Mouse (Mus musculus) 3T3-L1 (cell line): Measurements from ENCODE around the gene Haao.

ENCODE experiments used
- DNase-seq: peaks from one replicate; pipeline ENCODE4 v3.0.0-alpha.2; 2015; ENCODE audit warnings: low read depth, low spot score

The Haao gene

GRCm38 (mm10) chr17:83837659-83838190 lies 10.0 kb downstream of the Haao start:
- no peak for DNase-seq

DNA sequence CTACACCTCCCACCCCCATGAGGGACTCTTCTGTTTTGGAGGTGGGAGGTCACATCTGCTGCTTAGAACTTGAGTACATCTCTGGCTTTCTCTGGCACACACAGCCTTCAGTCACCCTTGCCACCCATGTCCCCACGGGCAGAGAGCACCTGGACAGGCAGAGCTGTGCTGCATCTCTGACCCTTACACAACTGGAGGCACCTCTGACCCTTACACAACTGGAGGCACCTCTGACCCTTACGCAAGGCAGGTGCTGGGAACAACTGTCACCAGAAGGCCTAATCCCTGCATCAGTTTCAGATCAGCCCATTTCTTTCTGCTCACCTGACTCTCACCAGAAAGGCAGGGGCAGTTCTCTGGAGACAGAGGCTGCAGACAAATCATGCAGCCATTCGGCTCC lies 11.7 kb downstream of the Haao start:
- no peak for DNase-seq

DNA sequence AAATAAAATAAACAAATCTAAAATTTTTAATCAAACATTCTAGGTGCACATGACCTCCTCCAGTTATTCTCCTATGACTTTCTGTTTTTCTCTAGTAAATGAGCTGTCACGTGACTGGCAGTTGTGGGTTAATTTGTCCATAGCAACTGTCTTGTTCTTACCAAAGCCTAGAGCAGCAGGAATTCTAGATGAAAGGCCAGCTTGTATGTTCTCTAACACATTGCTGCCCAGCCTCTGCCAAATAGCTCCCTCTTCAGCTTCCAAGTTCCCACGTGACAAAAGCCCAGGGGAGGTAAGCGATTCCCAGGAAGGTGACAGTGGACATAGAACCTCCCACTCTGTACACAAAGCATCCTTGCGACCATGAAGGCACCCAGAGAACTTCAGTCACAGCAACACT lies 13.6 kb downstream of the Haao start:
- no peak for DNase-seq

- DNase-seq, result peak; percentile 59
Measured at GRCm38 (mm10) chr17:83830616-83831292, 17.0 kb downstream of the Haao start.

GRCm38 (mm10) chr17:83829356-83829755 lies 18.4 kb downstream of the Haao start:
- no peak for DNase-seq

- peak; percentile 27 for DNase-seq
Measured at GRCm38 (mm10) chr17:83823835-83824234, 23.9 kb downstream of the Haao start.

DNA sequence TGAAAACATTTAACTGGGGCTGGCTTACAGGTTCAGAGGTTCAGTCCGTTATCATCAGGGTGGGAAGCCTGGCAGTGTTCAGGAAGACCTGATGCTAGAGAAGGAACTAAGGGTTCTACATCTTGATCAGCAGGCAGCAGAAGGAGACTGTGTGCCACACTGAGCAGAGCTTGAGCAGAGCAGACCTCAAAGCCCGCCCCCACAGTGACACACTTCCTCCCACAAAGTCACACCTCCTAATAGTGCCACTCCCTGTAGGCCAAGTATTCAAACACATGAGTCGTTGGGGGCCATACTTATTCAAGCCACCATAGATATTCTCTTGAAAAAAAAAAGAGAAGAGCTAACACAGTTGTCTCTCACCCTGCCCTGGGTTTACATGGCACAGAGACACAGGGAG lies 25.9 kb downstream of the Haao start:
- DNase-seq, result peak; percentile 40

- no peak for DNase-seq
Measured at GRCm38 (mm10) chr17:83820701-83821100, 27.1 kb downstream of the Haao start.

GRCm38 (mm10) chr17:83819503-83819902 lies 28.3 kb downstream of the Haao start:
- DNase-seq, result no peak

- DNase-seq, result no peak
Measured at GRCm38 (mm10) chr17:83816996-83817395, 30.8 kb downstream of the Haao start.

DNA sequence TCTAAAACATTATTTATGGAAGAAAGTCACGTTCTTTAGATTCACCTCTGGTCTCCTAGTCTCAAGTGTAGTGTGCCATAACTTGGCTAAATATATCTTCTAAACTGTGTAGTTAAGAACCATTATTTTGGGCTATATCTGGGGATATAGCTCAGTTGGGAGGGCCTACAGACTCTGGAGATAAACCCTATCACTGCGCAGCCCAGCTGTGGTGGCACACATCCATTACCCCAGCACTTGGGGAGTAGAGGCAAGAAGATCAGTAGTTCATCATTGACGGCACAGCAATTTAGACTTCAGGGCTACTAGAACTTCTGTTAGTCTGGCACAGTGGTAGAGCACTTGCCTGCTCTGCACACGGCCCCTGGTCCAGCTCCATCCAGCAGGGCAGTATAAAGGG lies 34.7 kb downstream of the Haao start:
- no peak for DNase-seq

DNA sequence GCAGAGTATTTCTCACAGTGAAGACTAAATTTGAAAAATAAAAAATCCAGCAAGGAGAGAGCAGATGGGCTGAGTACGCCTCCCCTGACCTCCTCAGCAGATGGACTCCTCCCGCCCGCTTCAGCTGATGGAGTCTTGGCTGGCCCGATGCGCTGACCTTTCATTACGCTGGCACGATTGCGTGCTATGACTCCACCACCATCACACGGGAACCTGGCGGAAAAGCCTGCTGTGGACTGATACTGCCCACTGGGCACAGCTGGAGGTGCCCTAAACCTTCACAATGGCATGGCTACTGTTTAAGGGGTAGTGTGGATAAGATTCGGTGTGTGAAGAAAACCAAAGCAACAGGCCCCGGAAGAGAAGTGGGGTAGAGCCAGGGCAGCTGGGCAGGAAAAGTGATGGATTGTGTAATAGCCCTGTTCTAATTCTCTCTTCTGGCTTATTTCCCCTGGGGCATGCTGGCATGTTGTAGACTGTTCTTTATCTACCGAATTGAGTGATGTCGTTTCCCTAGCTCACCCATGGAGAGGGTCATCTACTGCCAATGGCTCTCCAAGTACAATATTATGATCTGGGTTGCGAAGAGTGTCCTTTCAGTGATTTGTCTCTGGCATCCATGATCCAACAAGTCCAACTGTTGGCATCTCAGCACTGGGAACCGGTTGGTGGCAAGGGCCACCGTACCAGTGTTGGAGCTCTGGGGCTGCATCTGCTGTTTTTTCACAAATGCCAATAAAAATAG lies 35.4 kb downstream of the Haao start:
- DNase-seq, result peak; percentile 12

DNA sequence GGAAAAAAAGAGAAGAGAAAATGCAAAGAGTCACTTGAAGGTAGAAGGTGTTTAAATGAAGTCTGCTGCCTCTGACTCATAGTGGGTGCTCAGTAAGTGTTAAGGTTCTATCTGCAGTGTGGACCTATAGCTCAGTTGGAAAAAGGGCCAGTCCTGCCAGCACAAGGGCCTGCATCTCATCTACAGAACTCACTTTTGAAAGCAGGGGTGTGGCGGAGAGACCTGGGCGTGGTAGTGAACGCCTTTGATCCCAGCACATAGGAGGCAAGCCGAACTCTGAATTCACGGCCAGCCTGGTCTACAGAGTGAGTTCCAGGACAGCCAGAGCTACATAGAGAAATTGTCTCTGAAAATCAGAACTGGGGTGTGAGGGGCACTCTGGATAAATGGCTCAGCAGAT lies 37.5 kb downstream of the Haao start:
- no peak for DNase-seq

DNA sequence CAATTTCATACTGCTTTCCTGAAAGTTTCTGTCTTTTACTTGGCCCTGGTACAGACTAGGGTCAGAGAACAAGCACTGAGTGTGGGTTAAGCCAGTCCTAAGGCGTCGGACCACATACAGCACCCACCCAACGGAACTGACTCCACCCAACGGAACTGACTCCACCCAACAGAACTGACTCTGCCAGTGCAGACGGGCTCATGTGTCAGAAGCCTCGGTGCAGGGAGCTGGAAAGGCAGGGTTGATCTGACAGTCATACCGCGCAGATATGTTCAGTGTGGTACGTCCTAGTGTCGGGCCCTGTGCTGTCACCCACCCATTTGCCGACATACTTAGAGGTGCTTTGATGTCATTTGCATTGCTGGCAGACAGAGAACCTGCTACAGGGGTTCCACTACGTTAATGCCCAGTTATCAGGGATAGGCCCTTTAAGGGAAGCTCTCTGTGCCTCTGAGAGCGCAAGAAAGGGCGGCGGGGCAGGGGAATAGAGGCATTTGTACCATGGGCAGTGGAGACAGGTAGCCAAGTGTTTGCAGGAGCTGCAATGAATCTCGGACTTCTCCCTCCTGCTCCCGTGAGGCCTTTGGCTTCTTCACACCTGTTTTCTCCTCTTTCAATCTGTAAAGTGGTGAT lies 38.5 kb downstream of the Haao start:
- no peak for DNase-seq

DNA sequence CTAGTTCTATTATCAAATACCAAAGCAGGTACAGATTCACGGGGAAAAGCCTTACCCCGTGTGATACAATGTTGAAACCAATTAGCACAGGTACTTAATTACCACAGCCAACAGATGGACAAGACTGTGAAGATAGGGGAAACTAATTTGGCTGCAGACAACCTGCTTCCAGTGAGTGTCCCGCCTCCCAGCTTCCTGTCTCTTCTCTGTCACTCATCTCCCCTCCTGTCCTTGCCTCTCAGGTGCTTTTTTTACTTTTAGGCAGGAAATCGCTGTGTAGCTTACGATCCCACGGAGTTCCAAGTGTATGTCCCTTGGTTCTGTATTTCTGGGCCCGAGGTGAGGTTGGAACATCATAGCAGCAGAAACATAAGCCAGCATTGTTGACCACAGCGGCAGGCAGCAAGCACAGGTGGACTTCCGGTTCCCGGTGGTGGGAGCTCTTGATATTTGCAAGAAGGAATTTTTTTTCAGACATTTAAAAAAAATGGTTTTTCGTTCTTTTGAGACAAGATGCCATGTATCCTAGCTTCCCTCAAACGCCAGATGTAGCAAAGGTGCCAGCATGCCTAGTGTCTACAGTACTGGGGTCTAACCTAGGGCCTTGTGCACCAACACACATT lies 39.2 kb downstream of the Haao start:
- DNase-seq, result no peak

DNA sequence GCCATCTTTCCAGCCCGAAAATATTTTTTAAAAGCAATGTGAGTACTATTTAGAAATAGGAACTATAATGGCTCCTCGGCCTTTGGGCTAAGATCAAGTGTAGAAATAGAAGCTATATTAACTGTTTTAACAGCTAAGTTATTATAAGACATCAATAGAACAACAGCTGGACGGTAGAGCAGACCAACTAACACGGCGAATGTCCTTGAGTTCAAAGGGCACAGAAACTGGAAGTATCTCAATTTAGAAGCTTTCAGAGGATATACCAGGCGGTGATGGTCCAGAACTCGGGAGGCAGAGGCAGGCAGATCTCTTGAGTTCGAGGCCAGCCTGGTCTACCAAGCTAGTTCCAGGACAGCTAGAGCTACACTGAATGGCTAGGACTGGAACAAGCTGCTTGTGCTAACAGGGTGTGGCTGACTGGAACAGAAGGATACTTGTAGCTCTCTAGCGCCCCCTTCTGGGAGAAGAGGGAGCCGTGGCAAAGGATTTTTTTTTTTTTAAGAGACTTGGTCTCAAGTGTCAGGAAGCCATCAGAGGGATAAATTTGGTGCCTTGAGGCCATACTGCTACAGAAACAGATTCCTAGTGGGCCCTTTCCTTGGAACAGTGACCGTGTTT lies 39.9 kb downstream of the Haao start:
- DNase-seq, result peak; percentile 83

- no peak for DNase-seq
Measured at GRCm38 (mm10) chr17:83807345-83807744, 40.4 kb downstream of the Haao start.

DNA sequence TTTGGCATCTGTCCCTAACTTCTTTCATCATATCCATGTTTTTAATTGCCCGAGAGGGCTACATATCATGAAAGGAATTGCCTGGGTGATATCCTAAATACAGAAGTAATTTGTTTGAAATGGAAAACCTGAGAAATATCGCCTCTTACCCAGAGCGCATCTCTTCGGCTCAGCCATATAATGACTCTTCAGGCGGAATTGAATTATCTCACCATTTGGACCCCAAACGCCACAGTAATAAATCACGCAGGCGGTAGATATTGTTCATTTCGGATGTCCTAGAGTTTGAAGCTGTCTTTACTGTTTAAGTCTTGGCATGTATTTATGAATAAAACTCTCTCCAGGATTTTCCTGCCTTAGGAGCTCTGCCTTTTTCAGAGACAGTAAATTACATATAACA lies 42.7 kb downstream of the Haao start:
- no peak for DNase-seq

DNA sequence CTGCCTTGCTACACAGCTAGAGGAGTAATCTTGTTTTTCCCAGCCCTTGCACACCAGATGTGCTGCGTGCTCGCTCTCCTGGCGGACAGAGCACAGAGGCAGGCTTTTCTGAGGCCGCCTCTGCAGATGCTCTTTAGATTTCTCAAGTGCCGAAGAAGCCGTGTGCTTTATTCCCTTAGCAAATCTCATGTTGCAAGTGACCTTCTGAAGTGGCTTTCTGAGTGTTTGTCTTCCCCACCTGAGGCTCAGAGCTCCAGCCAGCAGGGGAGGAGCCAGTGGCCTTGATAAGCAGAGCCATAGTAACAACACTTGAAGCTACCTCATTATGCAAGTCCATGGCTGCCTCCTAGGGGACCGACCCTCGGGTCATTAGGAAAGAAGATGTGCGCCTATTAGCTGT lies 43.8 kb downstream of the Haao start:
- DNase-seq, result no peak

DNA sequence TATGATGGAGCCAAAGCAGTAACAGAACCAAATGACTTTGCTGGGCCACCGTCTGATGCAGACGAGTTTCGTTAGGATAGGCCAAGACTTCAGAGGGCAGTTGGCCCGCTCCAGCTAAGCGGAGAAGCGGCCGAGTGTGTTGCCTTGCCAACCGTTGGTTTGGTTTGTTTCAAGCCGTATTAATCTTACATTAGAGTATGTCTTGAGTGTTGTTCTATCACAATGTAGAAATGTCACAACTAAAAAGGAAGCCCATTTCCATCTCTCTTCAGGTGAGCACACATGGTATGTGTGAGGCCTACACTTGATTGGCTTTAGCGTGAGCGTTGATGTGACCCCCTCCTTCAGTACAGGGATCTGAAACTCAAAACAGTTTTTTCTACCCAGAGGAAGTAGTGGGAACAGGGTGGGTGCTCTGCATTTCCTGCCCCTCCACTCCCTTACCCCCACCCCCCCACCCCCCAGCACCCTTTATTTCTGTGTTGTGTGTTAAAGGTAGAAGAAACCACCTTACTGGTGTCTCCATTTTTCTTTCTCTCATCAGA lies 48.2 kb downstream of the Haao start:
- DNase-seq, result no peak

DNA sequence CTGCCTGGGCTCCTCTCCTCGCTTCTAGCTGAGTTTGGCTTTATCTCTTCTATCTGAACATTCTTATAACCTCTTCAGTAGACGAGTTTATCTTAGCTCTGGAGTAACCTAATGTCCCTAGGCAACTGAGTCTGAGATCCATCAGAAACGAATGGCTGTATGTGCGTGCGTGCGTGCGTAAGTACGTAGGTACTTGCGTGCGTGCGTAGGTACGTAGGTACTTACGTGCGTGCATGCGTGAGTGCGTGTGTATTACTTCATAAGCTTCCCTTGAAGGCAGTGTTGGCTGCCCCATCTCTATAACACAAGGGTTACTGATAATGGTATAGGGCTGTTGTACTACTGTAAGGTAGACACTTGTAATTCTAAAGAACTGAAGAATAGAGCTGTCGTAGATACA lies 52.6 kb downstream of the Haao start:
- no peak for DNase-seq
